Mouse (Mus musculus) spleen, adult 2 months (tissue): ENCODE results near the gene Krtcap2.

Experiments
- CTCF ChIP-seq: fragments of 200-500 bp; IDR thresholded peaks from 2 replicates; pipeline ENCODE4 v1.5.1; 2011; ENCODE audit warnings: mild to moderate bottlenecking, inconsistent platforms; ENCODE audit not compliant: insufficient read depth, insufficient read length, insufficient replicate concordance; ENCODE audit errors: extremely low read depth
- POLR2A ChIP-seq: fragments of 200-500 bp; IDR thresholded peaks from 2 replicates; pipeline ENCODE4 v1.6.1; 2011; ENCODE audit warnings: low read depth, low read length, inconsistent platforms

GRCm38 (mm10) chr3:89226361-89226760 lies 19.4 kb upstream of the Krtcap2 start:
- no peak for TF ChIP-seq CTCF
- TF ChIP-seq POLR2A: no peak
